Mouse (Mus musculus) granulocyte monocyte progenitor cell, adult 5-6 weeks (primary cell): Measurements from ENCODE around the gene Tmem182. TPM values are rescaled to one million over a fixed set of nuclear protein-coding genes. Genes with fewer than 3 reads are reported as not detected.

Experiments
- ATAC-seq: replicated peaks from 2 replicates; pipeline ENCODE4 v1.8.0; 2016; ENCODE audit warnings: mild to moderate bottlenecking, moderate TSS enrichment, inconsistent platforms; ENCODE audit not compliant: poor library complexity, severe bottlenecking
- total RNA-seq, 2 experiments: library from RNA; stranded (forward) in 1 of 2; stranded (reverse) in 1 of 2; fragments of 200-712, 200-1000 nt in 1 of 2; fragments of >200 nt in 1 of 2; fragmentation: Nextera tagmentation in 1 of 2; gene quantifications; 2 replicates each; pipeline ENCODE4 v1.2.3; 2014 to 2017

The Tmem182 gene
- total RNA-seq, 2 experiments from 2014 or later = not detected

- ATAC-seq = no peak
Measured at GRCm38 (mm10) chr1:40855268-40855667, 49.9 kb downstream of the Tmem182 start.

- no peak for ATAC-seq
Measured at GRCm38 (mm10) chr1:40856846-40857636, 51.6 kb downstream of the Tmem182 start.

GRCm38 (mm10) chr1:40865043-40865442 lies 59.6 kb downstream of the Tmem182 start:
- no peak for ATAC-seq

- no peak for ATAC-seq
Measured at GRCm38 (mm10) chr1:40867106-40867505, 61.7 kb downstream of the Tmem182 start.

- ATAC-seq = no peak
Measured at GRCm38 (mm10) chr1:40867651-40868050, 62.2 kb downstream of the Tmem182 start.

- ATAC-seq = no peak
Measured at GRCm38 (mm10) chr1:40873760-40874455, 68.5 kb downstream of the Tmem182 start.

DNA sequence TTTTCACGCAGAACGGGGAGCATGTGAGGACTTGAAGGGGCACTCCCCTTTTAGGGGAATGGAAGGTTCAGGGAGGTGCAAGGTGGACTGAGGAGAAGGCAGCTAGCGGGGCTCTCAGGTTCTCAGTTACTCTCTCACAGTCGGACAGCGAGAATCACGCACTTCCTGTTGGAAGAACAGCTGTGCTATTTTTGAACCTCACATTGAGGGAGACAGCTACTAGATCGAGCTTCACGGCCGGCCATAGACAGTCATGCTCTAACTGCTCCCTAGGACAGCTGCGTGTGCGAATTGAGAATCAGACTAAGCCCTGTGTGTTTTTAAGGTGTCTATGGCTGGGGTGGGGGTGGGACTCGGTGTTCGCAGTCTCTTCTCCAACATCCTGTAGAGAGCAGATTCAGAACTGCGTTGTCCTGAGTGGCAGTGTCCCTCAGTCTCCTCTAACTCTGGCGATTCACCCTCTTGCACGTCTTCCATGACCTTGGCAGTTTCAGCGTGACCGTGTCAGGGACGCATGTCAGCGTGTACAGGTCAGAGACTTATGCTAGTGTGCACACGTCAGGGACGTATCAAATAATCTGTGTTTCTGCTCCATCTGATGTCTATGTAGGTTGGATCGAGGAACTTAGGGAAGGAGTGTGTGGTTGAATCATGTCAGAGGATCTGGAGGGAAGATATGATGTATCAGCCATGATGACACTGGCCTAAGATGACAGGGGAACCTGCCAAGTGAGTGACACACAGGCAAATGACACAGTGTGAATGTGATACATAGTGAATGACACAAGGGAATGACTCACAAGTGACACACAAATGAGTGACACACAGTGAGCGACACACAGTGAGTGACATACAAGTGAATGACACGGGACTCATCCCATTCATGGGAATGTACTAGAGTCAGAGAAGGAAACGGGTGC lies 69.3 kb downstream of the Tmem182 start:
- ATAC-seq = no peak

DNA sequence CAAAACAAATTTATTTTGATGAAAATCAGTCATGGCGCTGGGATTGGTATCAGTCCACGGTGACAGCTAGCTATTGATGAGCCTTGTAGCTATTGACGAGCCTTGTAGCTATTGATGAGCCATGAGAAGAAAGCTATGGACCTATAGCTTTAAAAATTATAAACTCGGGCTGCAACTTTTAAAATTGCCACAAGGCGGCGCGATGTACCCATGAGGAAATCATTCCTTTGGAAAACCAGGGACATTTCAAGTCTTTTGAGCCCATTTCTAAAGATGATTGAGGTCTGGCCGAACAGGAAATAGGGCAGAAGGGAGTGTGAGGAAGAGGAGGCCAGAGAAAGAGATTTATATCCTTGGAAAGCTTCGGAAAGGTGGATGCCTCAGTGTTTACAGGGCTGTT lies 73.7 kb downstream of the Tmem182 start:
- no peak for ATAC-seq

DNA sequence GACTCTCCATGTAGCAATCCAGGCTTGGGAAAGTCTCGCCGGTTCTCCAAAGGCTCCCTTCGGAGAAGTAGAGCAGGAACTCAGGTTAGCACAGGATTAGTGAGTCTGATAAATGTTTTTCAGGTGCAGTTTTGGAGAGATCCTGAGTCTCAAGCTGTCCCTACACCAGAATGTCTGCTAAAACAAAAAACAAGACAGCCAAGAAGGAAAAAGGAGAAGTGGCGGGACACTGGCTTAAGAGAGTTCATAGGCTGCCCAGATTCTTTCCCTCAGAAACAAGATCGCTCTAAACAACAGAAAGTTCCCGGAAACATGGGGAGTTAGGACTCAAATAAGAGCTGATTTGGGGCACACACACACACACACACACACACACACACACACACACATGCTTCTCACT lies 74.1 kb downstream of the Tmem182 start:
- no peak for ATAC-seq

- ATAC-seq = no peak
Measured at GRCm38 (mm10) chr1:40880527-40880926, 75.1 kb downstream of the Tmem182 start.

DNA sequence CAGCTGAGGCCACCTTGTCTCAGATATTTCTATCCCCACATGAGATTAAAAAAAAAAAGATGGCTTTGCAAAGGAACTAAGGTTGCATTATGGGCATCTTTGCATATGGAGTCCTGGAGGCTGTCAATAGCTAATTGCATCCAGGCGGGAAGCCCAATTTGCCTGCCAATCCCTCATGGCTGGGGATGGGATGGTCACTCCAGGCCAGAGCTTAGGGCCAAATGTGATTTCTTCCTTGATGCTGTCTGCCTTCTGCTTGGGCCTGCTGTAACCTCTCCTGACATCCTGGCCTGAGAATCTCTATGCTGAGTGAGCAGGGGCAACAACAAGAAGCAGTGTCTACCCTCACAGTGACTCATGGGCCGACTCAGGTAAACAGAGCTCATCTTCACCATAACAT lies 78.5 kb downstream of the Tmem182 start:
- no peak for ATAC-seq

- no peak for ATAC-seq
Measured at GRCm38 (mm10) chr1:40884943-40885342, 79.5 kb downstream of the Tmem182 start.

- ATAC-seq = no peak
Measured at GRCm38 (mm10) chr1:40887673-40888072, 82.3 kb downstream of the Tmem182 start.

- no peak for ATAC-seq
Measured at GRCm38 (mm10) chr1:40888396-40889040, 83.1 kb downstream of the Tmem182 start.

- no peak for ATAC-seq
Measured at GRCm38 (mm10) chr1:40889617-40890016, 84.2 kb downstream of the Tmem182 start.

DNA sequence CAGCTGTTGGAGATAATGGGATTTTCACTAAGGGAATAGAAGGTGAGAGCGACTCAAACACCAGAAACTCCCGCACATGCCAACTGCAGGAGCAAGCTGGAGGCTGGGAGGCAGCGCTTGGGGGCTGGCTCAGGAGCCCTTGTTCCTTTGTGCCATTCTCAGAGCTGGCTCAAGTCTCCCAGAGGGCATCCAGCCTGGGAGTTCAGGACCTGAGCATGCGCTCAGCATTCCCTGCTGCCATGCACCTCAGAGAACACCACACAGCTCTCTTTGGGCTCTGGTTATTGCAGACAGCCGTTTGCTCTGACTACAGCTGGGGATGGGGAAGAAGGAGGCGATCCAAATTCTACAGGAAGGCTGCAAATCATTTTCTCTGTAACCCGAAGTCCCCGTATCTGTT lies 84.8 kb downstream of the Tmem182 start:
- ATAC-seq = no peak

DNA sequence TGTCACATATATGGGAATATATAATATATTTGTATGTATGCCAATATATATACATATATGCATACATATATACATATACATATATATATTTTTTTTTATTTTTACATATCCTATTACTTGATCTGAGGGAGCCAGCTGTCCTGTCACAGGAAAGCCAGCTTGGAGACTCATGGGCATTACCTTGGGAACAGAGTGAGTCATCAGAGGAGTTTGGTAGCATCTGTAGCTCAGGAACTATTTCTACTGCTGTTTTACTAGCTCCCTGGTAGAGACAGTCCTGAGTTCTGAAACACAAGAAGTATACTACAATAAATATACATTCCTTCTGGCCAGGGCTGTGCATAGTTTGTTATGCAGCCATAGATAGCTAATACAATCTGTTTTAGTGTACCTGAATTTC lies 98.3 kb downstream of the Tmem182 start:
- no peak for ATAC-seq
